Mouse (Mus musculus) ES-E14 (cell line): ENCODE data around the gene Hsf4.
"Not testable (repeated sequence)": the region's sequence is repeated elsewhere in the genome, so short reads cannot be mapped to it uniquely, and the experiment has no call there.

Experiments used
- HCFC1 ChIP-seq: IDR thresholded peaks from 2 replicates; pipeline ENCODE4 v1.6.1; 2012; ENCODE audit warnings: low read length, inconsistent platforms, borderline replicate concordance; ENCODE audit not compliant: insufficient read depth
- MAFK ChIP-seq: IDR thresholded peaks from 2 replicates; pipeline ENCODE4 v1.6.1; 2014; ENCODE audit warnings: mild to moderate bottlenecking, low read depth, low read length, inconsistent platforms; ENCODE audit not compliant: insufficient read depth
- ZC3H11A ChIP-seq: IDR thresholded peaks from 2 replicates; pipeline ENCODE4 v1.6.1; 2012; ENCODE audit warnings: low read depth, mild to moderate bottlenecking, inconsistent platforms, low read length, borderline replicate concordance
- ZNF384 ChIP-seq: IDR thresholded peaks from 2 replicates; pipeline ENCODE4 v1.6.1; 2012; ENCODE audit warnings: low read depth, low read length, inconsistent platforms

DNA sequence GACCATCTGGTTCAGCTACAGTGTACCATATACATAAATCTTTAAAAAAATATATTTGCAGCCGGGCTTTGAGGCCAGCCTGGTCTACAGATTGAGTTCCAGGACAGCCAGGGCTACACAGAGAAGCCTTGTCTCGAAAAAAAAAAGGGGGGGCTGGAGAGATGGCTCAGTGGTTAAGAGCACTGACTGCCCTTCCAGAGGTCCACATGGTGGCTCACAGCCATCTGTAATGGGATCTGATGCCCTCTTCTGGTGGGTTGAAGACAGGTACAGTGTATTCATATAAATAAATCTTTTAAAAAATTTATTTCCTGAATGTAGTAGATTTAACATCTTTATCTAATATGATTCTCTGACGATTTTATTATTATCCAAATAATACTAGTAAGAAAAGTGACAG lies 22.2 kb downstream of the Hsf4 start:
- TF ChIP-seq MAFK, ZNF384, ZC3H11A, HCFC1: not testable (repeated sequence)
